Mouse (Mus musculus): Measurements from ENCODE around the gene Acsbg1.
A peak's percentile ranks its signal among the peaks of the same experiment; 100 is the strongest.
"Not testable (repeated sequence)": the region's sequence is repeated elsewhere in the genome, so short reads cannot be mapped to it uniquely, and the experiment has no call there.

Acsbg1 gene

DNA sequence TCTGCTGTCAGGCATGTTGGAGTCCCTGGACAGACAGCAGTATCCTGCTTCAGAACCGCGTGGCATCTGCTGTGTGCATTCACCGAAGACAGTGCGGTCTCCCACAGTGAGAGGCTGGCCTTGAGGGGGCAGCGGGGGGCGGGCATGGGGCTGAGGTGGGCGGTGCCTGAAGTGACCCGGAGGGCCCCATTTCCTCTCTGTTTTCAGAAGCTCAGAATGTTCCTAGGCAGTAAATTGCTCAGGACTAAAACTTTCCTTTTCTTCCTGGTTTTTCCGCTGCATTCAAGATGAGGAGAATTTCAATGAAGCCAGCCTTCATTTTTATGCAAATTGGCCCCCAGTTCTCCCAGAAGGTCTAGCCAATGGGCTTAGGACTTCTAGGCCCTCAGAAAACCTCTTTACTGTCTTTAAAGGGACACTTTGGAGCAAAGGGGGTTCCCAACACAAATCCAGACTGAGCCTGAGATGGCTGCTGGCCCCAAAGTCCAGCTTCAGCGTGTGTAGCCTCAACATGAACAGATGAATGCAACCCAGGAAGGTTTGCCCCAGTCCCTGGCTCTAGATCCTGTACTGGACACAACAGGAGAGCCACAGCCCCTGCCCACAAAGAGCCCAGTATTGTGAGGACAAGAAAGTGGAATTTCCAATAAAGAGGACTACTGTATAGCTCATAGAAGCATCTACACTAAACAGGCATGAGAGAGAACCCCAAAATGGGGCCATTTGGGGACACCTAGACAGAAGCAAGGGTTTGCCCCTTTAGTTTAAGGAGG, at the start of gene Acsbg1:
Acsbg1 (minus strand) TSS at position 266 of the 773 bp plus-strand sequence.
- no peak for DNase-seq

- DNase-seq, result no peak
These were observed 46.4 kb upstream of the Acsbg1 start for GRCm38 (mm10) chr9:54708085-54708484.

DNA sequence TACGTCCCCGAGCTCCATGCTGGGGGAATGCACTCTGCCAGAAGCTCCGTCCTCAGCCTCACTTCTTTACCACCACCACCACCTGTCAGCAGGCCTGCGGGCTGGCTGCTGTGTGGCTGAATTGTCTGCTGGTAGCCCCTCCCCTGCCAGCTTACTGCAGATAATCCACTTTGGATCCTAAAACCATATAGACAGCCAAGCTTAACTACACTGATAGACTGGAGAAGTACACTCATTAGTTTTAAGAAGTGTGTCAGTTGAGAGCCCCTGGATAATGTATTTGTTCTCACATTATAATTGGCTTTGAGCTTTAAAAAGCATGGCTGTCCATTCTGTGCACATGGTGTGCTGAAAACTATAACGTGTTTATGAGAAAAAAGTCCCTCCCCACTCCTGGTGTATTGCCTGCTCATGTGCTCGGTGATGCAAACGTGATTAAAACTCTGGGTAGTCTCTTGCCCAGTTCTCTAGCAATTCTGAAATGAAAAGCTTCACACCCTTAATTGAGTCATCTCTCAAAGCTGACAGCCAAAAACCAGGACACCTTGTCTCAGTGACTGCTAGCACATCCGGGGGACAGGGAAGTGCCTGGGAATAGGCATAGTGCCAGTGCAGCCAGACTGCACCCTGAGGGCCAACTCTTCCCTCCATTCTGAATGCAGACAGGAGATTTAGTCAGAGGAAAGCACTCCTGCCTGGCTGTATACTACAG, 45.8 kb upstream of the Acsbg1 start:
- no peak for DNase-seq

- DNase-seq, result no peak
These were observed 43.9 kb upstream of the Acsbg1 start for GRCm38 (mm10) chr9:54705561-54705960.

DNA sequence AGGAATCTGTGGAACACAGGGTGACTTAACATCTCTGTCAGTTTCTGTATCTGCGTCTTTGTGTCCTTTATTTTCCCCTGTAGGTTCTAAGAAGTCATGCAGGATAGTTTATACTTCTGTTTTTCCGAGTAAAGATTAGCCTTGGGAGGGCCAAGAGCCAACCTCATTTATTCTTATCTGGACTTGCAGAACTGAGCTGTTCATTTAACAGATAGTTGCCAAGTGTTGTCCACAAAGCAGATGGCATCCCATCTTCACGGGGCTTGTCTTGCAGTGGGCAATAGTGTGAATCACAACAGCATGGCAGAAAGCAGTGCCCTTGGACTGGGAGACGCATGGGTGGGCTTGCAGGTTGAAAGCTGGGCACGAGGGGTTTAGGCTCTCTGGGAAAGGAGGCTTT, 42.7 kb upstream of the Acsbg1 start:
- no peak for DNase-seq

DNA sequence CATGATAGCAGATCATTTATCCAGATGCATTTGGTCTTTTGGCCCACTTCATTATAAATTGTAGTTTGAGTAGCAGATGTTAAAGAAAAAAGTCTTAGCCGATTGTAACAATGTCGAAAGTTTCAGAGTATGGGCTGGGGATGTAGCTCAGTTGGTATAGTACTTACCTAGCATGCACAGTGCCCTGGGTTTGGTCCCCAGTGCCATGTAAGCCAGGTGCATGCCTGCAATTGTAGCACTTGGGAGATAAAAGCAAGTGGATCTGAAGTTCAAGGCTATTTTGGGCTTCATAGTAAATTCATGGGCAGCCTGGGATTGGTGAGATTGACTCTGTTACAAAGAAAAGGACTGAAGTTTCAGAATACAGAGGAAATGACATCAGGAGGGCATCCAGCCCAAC, 40.9 kb upstream of the Acsbg1 start:
- DNase-seq, result no peak

GRCm38 (mm10) chr9:54700746-54701145, 39.1 kb upstream of the Acsbg1 start:
- DNase-seq, result no peak

GRCm38 (mm10) chr9:54700174-54700475, 38.5 kb upstream of the Acsbg1 start:
- no peak for DNase-seq

- DNase-seq, result peak; percentile 71
These were observed 37.9 kb upstream of the Acsbg1 start for GRCm38 (mm10) chr9:54699345-54700173.

DNA sequence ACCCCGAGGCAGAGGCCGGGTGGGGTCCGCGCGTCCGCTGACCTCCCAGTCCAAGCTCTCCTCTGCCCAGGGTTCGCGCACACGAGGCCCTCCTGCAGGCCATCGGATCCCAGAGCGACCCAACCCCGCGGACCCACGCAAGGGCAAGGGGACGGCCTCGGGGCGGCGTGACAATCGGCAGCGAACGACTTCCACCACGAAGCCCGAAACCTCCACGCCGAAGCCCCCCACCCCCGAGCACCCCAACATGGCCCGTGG, 37.3 kb upstream of the Acsbg1 start:
- DNase-seq, result no peak

DNA sequence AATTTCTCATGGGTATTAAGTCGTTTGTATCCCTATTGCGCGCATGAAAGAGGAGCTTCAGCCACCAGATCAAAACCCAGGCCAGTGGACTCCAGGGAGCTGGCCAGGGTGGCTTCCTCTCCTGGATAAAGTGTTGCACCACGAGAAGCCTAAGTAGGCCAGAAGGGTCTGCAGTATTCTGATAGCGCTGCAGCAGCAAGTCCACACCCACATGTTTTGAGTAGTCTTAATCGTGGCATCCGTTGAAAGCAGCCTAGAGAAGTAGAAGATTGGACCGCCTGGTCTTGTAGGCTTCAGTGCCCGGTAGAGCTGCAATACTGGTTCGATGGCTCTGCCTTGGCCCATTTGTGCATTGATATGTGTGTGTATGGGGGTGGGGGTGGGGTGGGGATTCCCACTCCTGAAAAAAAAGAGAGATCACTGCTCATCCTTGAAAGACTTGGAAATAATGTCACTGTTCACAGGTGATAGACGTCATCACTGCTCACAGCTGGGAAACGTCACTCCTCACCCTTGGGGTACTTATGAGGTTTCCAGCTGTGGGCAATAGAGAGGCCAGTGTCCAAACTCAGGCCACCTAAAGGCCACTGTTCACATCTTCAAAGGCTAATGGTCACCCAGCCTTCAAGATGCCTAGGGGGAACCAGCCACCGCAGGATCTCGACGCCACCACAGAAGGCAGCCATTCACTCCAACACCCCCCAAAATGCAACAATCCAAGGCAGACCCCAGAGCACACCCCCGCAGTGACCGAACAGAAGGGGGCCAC, 36.8 kb upstream of the Acsbg1 start, which contains the start of gene Dnaja4:
Dnaja4 (plus strand) TSS at position 556 of the 769 bp plus-strand sequence.
- no peak for DNase-seq

- DNase-seq, result peak; percentile 74
These were observed 29.7 kb upstream of the Acsbg1 start for GRCm38 (mm10) chr9:54691241-54691805.

DNA sequence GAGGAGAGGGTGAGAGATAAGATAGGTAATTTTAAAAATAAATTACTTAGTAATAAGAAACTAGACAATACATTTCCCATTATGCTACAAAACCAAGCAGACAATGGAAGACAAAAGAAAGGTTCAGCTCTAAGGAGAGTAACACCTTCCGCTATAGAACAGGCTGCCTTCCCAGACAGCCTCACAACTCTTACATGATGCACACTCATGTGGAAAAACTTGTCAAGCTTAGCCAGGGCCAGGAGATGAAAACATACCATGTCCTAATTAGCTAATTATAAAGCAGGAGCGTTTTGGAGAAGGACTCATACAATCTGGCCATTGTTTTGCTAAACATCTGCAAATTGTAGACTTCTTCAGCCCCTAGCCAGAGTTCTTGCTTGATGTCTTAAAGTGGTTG, 29.0 kb upstream of the Acsbg1 start:
- DNase-seq, result not testable (repeated sequence)

- DNase-seq, result no peak
These were observed 27.8 kb upstream of the Acsbg1 start for GRCm38 (mm10) chr9:54689446-54689845.

GRCm38 (mm10) chr9:54687246-54688236, 25.9 kb upstream of the Acsbg1 start:
- no peak for DNase-seq

GRCm38 (mm10) chr9:54683814-54684605, 22.3 kb upstream of the Acsbg1 start:
- DNase-seq, result no peak

- no peak for DNase-seq
These were observed 21.2 kb upstream of the Acsbg1 start for GRCm38 (mm10) chr9:54682846-54683245.

- DNase-seq, result peak; percentile 76
These were observed 14.9 kb upstream of the Acsbg1 start for GRCm38 (mm10) chr9:54676531-54676986.

- DNase-seq, result no peak
These were observed 12.2 kb upstream of the Acsbg1 start for GRCm38 (mm10) chr9:54673887-54674286.

- DNase-seq, result no peak
These were observed 10.3 kb upstream of the Acsbg1 start for GRCm38 (mm10) chr9:54671962-54672361.
